Mouse (Mus musculus) liver (tissue): Measurements from ENCODE around the gene Gpatch2l.

Source experiments
- DNase-seq: peaks from one replicate; pipeline ENCODE4 v3.0.0-alpha.2; 2020; ENCODE audit warnings: mixed read lengths

Gpatch2l gene

DNA sequence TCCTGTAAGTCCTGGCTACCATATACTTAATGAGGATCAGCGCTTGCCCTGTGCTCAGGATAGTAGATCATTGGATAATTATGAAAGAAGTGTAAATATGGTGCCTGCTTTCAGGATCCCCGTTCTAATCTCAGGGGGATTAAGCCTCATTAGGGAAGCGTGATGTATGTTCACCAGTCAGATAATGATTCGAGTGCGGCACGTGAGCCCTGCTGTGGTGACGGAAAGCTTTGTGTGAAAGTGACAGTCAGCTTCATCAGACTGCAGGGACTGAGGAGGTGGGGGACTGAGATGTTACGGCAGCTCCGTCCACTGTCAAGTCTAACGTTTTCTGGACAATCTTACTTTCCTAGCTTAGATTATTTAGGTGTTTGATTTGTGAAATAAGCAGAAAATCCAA lies 38.3 kb downstream of the Gpatch2l start:
- DNase-seq, result no peak

DNA sequence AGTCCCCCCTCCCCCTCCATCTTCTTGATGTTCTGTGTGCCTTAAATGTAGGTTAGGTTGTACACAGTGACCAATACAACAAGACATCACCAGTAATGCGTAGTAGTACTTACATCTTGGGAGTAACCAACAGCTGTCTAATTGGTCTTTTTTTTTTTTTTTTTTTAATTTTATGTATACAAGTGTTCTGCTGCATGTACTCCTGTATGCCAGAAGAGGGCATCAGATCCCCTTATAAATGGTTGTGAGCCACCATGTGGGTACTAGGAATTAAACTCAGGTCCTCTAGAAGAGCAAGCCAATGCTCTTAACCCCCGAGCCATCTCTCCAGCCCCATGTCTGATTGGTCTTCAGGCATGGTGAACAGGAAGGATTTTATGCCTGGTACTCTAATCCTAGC lies 44.0 kb downstream of the Gpatch2l start:
- DNase-seq, result no peak

DNA sequence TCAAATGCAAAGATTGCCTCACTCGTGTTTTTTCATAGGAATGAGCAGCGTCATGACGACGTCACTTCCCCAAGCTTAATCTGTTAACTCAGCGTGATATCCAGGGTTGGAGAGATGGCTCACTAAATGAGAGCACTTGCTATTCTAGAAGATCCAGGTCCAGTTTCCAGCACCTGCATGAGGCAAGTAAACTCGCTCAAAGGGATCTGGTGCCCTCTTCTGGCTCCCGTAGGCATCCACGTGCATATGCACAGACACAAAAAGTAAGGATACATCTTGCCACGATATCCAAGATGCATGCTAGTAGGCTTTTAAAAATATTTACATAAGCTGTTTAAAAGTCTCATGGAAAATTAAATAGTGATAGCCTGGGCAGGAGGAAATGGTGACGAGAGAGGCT lies 55.8 kb downstream of the Gpatch2l start:
- DNase-seq, result no peak

DNA sequence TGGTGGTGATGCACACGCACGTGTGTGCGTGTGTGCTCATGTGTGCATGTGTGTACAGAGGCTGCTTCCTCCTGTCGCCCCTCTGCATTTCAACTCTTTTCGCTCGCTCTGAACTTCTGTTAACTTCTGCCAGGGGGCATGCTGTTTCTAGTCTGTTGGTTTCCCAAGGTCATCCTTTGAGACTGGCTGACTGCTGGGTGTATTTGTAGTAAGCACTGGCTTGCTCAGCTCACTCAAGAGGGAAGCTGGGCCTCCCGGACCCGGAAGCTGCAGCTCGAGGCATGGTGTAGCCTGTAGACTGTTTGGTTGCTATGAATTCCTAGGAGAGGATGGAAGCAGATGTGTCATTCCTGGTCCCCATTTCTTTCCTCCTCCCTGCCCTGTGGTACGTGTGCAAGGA lies 61.3 kb downstream of the Gpatch2l start:
- DNase-seq, result no peak

DNA sequence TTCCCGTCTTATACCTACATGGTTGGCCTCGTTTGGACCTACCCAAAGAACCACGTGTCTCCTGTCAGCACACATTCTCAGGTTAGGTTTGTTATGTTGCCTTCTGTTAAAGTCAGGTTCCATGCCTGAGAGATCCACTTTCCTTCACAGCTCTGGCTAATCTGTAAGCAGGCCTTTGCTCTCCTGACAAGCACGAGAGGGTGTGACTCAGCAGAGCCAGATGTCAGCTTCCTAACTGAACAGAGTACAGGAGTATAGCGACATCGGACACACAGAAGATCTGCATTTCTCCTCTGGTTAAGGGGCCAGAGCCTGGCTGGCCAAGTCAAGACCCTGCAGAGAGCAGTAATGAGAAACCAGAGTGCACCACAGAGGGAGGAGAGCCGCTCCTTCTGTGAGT lies 63.4 kb downstream of the Gpatch2l start:
- peak; percentile 26 for DNase-seq

DNA sequence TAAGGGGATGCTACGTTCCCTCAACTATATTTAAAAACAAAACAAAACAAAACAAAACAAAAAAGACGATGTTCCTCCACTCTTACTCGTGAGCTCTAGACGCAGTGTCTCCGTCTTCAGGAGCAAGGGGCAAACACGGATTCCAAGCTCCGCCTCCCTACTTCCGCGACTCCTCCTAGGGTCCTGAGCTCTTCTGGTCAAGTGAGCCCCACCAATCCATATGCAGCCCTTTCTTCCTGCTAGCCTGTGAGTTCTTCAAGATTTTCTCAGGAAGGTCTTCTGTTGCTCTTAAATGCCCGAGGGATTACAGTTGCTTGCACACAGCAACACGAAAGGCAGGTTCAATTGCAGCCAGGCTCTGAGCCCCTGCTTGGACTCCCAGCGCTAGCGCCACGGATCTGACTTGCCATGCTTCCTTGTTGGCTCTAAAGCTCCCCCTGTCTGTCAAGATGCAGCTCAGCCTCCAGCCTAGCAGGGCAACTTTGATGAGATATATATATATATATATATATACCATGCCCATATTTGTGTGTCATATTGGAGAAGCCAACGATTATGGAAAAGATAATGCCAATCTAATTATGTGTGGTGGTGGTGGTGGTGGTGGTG lies 64.1 kb downstream of the Gpatch2l start:
- DNase-seq, result peak; percentile 37

DNA sequence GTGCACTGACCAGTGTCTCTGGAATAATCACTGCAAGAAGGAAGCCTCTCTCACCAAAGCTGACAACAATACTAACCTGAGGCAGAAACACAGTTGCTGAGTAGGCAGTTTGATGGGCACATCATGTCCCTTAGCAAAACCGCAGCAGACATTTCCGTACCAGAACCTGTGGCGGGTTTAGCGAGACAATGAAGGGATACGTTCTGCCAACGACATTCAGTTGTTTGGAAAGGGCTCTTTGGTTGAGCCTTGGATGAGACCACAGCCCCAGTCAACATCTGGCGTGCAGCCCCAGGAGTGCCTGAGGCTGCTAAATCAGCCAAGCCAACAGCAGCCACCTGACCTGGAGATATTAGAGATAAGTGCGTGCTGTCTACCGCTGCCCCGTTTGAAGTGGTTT lies 67.8 kb downstream of the Gpatch2l start:
- no peak for DNase-seq

DNA sequence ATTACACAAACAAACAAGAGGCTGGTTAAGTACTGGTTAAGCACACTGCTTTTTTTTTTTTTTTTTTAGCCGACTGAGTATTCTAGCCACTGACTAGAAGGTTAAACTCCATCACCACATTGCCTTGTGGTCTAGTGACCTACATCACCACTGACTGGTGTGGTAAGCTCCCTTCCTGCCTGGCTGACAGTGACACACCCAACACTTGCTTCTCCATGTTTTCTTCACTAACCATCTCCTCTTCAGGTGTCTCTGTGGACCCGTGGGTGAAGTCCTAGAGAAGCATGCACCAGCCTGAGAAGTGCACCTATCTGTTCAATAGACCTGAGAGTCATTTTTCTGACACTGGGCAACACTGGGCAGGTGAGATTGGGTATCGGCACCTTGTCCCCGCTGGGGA lies 68.2 kb downstream of the Gpatch2l start:
- DNase-seq, result no peak

DNA sequence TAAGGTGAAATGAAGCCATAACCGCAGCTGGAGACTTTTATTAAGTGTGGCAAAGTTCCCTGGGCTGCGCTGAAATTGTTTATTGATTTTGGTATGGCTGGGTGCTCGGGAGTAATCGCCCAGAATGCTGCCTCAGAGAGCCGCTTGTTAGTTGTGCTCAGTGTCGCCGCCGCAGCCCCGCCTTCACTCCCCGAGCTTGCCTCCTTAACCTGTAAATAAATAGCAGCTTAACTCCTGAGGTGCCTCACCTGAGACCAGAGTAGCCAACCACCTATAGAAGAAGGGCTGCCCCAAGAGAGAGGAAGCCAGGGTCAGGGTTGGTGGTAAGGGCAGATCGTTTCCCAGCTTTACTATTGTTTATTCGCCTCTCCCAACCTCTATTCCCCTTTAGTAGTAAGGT lies 79.0 kb downstream of the Gpatch2l start:
- no peak for DNase-seq

DNA sequence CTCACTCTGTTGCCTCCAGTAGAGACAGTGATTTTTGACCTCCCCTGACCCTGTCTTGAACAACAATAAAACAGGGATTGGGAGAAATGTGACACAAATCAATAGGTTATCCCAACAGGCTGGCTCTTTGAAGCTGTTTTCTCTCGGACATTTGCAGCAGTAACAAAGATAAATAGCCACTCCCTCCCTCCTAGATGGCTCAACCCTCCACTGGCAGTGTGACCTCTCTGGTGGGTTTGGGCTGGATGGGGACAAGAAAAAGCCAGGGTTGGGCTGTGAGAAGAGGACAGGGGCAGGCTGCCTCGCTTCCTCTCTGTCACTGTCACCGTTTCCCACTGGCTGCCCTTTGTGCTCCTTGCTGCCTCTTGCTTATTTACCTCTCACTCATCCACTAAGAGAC lies 82.6 kb downstream of the Gpatch2l start:
- no peak for DNase-seq

DNA sequence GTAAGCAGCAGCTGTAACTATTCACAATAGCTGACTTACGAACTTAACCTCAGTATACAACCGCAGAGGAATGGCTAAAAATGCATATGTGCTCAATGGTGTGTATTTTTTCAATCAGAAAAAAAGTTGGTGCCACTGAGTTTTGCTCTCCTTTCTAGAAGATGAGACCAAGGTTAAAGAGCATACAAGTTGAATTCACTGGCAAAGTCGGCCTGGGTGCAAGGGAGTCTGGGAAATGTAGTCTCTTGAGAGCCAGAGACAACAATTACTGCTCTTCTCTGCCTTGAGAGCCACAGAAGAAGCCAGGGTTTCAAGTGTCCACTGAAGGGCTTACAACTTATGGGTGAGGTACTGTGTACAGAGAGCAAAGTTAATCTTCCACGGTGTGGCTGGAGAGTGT lies 88.2 kb downstream of the Gpatch2l start:
- no peak for DNase-seq

DNA sequence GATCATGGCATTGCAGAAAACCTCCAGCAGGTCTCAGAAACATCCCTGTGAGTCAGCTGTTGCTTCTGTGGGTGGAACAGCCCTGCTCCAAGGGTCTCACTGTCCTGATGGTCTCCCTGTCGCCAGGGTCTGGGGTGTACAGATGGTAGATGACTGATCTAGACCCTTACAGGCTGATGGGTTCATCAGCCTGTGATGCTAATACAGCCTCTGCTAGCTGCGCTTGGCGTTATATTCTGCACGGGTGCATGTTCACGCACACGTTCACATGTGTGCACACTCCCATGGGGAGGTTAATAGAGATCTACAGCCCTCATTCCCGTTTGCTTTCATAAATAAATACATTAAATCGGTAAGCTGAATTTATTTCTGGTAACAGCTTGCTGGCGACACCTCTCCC lies 89.0 kb downstream of the Gpatch2l start:
- DNase-seq, result no peak

DNA sequence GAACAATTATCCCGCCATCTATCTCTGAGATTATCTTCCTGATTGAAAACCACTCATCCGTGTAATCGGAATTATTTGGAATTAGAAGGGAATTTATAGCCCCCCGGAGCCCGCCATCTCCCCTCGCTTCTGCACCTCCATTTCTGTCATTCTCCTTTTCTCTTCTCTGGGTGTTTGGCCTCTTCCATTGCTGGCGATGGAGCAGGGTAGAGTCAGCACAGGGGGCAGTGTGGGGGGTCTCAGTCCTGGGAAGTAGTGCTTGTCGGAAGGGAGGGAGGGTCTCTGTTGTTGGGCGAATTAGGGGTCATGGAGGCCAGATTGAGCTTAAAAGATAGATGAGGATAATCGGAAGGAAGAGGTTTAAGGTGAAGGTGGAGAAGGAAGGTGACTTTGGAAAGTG lies 89.6 kb downstream of the Gpatch2l start:
- DNase-seq, result no peak

DNA sequence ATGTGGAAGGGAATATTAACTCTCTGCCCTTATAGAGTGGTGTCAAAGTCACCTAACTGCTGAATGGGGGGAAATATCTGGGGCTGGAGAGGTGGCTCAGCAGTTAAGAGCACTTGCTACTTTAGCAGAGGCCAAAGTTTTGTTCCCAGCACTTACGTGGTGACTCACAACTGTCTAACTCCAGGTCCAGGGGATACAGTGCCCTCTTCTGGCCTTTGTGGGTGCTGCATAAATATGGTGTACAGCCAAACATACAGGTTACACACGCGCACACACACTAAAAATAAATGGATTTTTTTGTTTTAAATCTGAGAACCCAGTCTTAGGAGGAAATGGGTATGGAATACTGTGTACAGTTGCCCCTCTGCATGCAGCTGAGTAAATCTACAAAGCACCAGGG lies 94.6 kb downstream of the Gpatch2l start:
- DNase-seq, result no peak

DNA sequence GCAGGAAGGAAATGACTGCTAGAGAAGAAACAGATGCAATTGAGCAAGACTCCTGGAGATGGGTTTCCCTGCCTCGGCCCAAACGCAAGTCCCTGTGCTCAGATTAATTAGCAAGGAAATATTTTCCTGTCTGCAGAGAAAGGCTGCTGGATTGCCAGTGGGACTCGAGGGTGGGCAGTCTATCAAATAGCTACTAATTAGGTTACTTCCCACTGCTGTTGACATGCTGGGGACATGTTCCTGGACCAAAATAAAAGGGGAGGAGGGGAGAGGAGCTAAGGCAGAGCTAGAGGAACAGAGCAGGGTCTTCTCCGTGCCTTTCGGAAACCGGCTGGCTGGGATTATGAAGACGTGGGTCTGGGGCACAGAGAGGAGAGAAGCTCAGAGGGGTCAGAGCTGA lies 95.2 kb downstream of the Gpatch2l start:
- no peak for DNase-seq
